Mouse (Mus musculus) embryonic fibroblast, embryonic 13.5 days (primary cell): ENCODE measurements around the gene Ankrd24.

Source experiments
- CTCF ChIP-seq: IDR thresholded peaks from 2 replicates; pipeline ENCODE4 v1.5.1; 2011; ENCODE audit warnings: mild to moderate bottlenecking, control low read depth, low read length, moderate library complexity, borderline replicate concordance; ENCODE audit not compliant: insufficient read depth
- POLR2A ChIP-seq: IDR thresholded peaks from 2 replicates; pipeline ENCODE4 v1.6.1; 2011; ENCODE audit warnings: low read depth, mild to moderate bottlenecking, control low read depth, low read length, moderate library complexity

GRCm38 (mm10) chr10:81588739-81589138, 39.6 kb upstream of the Ankrd24 start:
- TF ChIP-seq CTCF = no peak
- TF ChIP-seq POLR2A = no peak
